Mouse (Mus musculus): ENCODE measurements around the gene Tbc1d8.
A peak's percentile ranks its signal among the peaks of the same experiment; 100 is the strongest.

GRCm38 (mm10) chr1:39392189-39392588 is 86.4 kb downstream of the Tbc1d8 start:
- TF ChIP-seq CTCF (IDR thresholded peaks at IDR 0.05; ENCODE audit: low read depth): peak; percentile 96
- TF ChIP-seq EP300 (optimal IDR thresholded peaks at IDR 0.05): no peak
